Mouse (Mus musculus) lung, postnatal 4 days (tissue): Measurements from ENCODE around the gene Itga7.
"Not testable (repeated sequence)": the region's sequence is repeated elsewhere in the genome, so short reads cannot be mapped to it uniquely, and the experiment has no call there.

Source experiments
- DNase-seq, 2 experiments: peaks; one replicate each; pipeline ENCODE4 v3.0.0; 2021

Gene Itga7

DNA sequence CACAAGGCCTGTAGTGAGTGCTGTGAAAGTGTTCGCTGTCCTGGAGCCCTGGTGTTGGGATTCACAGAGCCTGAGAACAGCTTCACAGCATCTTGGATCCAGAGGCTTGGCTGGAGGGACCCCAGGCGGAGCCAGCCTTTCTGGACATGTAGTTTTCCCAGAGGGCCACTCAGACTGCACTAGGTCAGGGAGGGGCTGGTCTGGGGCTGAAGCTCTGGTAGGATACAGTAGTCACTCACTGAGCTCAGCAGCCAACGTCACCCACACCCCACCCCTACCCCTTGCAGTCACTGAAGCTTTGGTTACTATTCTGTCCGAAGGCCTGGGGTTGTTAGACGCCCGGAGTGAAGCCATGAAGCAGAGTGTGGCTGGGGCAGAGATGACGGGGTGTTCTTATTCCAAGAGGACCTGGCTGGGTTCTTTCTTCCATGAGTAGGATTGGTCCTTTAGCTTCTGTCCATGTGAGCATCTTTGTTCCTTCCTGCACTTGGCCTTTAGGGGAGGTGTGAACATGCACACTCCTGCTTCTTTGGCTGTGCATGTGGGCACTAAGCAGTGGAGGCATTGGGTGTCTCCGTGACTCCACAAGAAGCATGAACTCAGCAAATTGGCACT is 2.3 kb downstream of the Itga7 start:
- no peak for DNase-seq

- DNase-seq, result no peak
Observed at GRCm38 (mm10) chr10:128937756-128938390, 4.3 kb downstream of the Itga7 start.

- DNase-seq, result peak; percentile 66 to 77
Observed at GRCm38 (mm10) chr10:128938457-128938856, 4.8 kb downstream of the Itga7 start.

DNA sequence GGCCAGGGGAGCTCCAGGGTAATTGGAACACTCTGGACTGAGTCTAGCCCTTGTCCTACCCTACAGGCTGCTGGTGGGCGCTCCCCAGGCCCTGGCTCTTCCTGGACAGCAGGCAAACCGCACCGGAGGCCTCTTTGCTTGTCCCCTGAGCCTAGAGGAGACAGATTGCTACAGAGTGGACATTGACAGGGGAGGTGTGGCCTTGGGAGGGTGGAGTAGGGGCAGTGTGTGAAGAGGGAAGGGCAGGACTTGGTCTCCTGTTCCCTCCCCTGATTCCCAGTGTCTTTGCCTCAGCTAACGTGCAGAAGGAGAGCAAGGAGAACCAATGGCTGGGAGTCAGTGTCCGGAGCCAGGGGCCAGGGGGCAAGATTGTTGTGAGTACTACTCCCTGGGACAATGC is 5.4 kb downstream of the Itga7 start:
- DNase-seq, result no peak

GRCm38 (mm10) chr10:128940475-128941061 is 7.0 kb downstream of the Itga7 start:
- DNase-seq, result no peak

- peak in 1 of 2 experiments; percentile 64 for DNase-seq
Observed at GRCm38 (mm10) chr10:128945675-128946074, 12.1 kb downstream of the Itga7 start.

GRCm38 (mm10) chr10:128947496-128947895 is 13.9 kb downstream of the Itga7 start:
- no peak for DNase-seq

GRCm38 (mm10) chr10:128950208-128950887 is 16.7 kb downstream of the Itga7 start:
- DNase-seq, result no peak

DNA sequence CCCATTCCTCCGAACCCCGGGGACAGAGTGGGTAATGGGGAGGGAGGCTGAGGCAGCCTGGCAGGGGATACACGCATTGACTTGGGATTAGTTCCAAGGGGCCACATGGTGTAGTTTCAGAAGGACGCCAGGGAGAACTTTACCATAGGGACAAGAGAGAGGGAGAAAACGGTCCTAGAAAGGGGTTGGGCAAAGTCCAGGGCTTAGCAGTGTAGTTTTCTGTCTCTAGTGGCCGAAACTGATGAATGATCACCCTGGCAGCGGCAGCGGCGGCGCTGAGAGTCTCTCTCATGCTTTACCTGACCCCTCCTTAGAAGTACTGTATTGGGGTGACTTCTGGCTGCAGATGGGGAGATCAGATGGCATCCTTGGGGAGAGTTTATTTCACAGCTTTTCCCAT is 24.7 kb downstream of the Itga7 start:
- DNase-seq, result no peak

DNA sequence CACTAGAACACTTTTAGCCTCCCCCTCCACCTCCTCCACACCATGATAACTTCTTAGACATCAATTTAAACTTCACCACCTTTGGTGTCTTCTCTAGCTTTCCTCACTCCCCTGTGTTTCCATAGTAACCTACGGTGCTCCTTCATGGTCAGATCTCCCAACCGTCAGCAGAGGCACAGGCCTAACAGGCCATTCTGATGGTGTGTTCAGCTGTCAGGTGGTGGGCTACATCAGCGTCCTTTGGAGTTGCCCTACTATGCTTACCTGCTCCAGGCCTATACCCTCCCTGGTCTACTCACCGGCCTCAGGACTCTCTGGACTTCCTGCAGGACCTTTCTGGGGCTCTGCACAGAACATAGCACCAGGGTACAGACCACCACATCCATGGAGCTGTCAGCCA is 26.5 kb downstream of the Itga7 start:
- DNase-seq, result no peak

DNA sequence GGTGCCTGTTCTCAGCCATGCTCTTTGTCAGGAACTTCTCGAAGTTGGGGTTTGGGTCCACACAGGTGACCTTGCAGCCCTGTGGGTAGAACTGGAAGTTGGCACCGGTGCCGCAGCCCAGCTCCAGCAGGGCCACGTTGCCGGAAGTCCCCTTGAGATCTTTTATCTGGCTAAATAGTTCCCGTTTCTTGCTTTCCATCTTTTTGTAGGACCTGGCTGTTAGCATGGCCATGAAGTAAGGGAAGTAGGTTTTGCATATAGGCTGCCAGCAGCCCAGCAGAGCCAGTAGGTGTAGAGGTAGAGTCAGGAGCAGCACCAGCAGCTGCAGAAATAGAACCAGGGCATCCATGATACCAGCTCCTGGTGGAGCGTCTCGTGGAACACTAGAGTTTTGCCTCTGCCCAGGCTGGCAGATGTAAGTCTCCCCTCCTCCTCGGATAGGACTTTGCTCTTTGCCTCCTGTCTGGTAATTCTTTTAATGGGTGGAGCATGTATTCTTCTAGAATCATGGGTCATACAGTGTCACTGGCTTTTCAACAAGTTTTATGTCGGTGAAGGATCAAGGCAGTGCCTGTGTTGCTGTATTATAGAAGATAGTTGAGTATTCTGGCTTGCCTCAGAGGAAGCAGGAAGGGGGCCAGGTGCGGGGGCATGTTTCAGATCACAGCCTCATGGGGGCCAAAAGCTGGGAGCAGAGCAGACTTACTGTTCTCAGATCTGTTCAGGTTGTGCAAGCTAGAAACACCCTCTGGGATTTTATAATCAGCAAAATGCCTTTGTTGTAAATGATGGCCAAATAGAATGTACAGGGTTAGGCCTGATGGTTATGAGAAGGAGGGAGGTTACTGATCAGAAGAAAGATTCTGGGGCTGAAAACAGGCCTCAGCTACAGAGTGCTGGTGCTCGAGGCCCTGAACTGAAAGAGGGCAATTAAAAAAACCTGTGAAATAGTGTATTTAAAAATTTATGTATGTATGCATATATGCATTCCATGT is 27.3 kb downstream of the Itga7 start, which contains the start of gene Mettl7b:
Gene Mettl7b (minus strand): TSS at position 399 of the 995 bp plus-strand sequence.
- DNase-seq, result no peak

- DNase-seq, result no peak
Observed at GRCm38 (mm10) chr10:128964961-128965360, 31.3 kb downstream of the Itga7 start.

DNA sequence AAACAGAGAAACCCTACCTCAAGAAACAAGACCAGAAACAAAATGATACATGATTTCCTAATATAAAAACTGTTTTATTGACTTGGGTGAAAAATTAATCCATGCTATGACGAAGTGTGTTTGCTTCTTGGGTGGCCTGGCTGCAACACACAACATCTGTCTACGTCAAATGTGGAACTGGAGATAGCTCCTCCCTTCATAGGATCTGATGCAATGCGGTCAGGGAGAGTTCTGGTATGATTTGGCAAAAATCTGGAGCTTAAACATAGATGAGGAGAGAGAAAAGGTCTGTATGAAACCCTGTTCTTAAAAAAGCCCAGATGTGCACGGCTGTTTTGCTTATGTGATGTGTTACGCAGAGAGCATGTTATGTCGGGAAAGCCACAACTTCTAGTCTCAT is 32.3 kb downstream of the Itga7 start:
- DNase-seq, result no peak

GRCm38 (mm10) chr10:128968341-128968749 is 34.7 kb downstream of the Itga7 start:
- no peak for DNase-seq

GRCm38 (mm10) chr10:128970740-128971250 is 37.2 kb downstream of the Itga7 start:
- DNase-seq, result no peak

DNA sequence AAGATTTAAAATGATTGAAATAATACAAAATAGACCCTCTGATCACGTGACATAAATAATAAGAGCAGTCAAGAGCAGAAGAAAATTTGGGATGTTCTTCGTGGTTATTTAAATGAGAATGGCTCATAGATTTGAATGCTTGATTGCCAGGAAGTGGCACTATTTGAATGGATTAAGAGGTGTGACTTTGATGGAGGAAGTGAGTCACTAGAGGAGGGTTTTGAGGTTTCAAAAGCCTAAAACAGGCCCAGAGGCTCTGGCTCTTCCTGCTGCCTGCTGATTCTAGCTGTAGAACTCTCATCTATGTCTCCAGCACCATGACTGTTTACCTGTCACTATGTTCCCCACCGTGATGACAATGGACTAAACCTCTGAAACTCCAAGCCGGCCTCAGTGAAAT is 39.2 kb downstream of the Itga7 start:
- no peak for DNase-seq

DNA sequence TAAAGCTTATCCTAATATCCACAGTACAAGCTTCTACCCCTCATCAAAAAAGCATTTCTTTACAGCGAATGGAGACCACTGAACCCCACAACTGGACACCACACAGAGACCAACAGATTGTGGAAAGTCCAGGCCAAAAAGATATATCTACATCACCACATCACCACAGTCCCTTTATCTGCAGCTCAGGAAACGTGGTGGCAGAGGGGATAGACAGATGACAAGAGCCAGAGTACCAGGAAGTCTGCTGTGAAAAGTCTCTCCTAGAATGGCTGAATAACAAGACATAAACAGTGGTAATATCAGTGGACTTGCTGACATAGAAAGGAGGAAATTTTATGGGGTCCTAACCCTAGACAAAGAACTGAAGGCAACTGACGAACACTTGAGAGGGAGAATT is 42.8 kb downstream of the Itga7 start:
- no peak for DNase-seq

GRCm38 (mm10) chr10:128977522-128978114 is 44.0 kb downstream of the Itga7 start:
- DNase-seq, result peak in 1 of 2 experiments; percentile 60

GRCm38 (mm10) chr10:128980644-128981365 is 47.2 kb downstream of the Itga7 start:
- peak; percentile 21 to 41 for DNase-seq

DNA sequence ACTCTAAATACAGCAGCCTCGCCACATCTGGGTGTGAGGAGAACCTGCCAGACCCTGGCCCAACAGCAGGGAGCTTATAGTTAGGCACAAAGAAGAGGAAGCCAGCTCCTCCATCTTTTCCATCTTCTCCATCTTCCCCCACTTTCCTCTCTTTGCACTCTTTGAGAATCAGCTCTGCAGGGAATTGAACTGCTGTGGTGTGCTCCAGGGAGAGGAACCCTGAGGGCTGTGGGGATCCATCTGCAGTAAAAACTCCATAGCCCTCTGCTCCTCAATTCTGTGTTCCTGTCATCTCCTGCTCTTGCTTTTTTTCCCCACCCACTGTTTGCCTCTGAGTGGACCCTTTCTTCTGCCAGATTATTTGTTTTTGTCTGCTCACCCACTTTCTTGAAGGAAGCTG is 55.5 kb downstream of the Itga7 start, which contains the start of gene Olfr9:
Gene Olfr9 (plus strand): TSS at position 301 of the 400 bp plus-strand sequence.
- DNase-seq, result not testable (repeated sequence)
